Mouse (Mus musculus): Measurements from ENCODE around the gene Rft1. TPM values are rescaled to one million over a fixed set of nuclear protein-coding genes. Genes with fewer than 3 reads are reported as not detected.
A peak's percentile ranks its signal among the peaks of the same experiment; 100 is the strongest.

Gene Rft1
- total RNA-seq, 2 experiments from 2014 or later = 11.0 to 12.4 TPM

DNA sequence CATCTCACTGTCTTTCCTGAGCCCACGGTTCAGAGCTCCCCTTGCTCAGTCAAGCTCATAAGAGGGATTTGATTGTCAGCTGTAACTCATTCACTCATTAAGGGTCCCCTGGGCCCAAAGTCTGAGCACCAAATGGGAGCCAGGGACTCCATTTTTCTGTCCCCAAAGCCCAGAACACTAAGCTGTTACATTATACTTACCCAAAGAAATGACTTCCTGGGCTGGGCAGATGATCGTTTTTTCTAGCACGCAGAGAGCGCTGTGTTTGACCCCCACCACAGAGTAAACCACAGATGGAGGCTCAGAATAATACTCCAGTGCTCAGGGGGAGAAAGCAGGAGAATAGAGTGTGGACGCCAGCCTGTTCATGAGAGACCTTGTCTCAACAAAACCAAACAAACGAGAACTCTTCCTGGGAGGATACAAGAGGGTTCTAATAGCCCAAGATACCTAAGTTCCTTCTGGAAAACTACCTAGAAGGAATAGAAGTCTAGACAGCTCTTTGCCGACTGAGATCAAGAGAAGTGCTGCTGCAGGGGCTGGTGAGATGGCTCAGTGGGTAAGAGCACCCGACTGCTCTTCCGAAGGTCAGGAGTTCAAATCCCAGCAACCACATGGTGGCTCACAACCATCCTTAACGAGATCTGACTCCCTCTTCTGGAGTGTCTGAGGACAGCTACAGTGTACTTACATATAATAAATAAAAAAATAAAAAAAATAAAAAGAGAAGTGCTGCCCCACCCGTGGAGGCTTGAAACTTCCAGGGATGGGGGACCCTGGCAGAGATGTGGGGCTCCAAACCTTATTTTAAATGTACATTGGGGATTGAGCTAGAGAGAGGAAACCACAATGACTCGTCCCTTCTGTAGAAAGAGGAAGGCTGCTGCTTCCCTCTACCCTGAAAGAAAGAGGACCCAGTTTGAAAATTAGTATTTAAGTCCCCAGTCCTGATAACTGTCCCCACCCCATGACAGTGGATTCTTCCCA lies 27.1 kb upstream of the Rft1 start:
- intact Hi-C loops (cut with DNase I) = loop anchor here (5.0 kb wide), 1 partner anchor 35 kb away; no protein-coding TSS in a partner anchor

GRCm38 (mm10) chr14:30628235-30628634 lies 25.9 kb upstream of the Rft1 start:
- intact Hi-C loops (cut with DNase I) = loop anchor here (5.0 kb wide), 1 partner anchor 36 kb away; no protein-coding TSS in a partner anchor
- no peak for DNase-seq (ENCODE audit: low spot score in 2 of 2)

More for the DNA sequence above, 27.1 kb upstream of the Rft1 start:
- DNase-seq (ENCODE audit: low spot score in 2 of 2) = no peak

DNA sequence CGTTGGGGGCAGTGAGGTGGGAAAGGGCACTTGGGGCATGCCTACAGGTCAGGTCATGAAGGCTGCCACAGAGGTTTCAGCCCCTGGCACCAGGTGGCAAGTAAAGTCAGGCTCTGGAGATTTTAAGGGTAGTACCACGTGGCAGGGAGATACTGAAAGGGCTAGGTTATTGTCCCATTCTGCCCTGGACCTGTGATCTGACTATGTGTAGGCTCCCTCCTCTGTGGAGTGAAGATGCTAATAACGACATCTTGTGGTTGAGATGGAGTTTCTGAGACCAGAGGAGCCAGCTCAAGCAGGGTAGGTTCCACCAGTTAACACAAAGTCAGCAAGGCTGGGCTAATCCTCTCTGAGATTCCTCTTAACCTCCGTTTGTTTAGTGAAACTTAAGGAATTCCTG lies 24.3 kb upstream of the Rft1 start:
- intact Hi-C loops (cut with DNase I) = loop anchor here (5.0 kb wide), 1 partner anchor 38 kb away; no protein-coding TSS in a partner anchor

GRCm38 (mm10) chr14:30630811-30631576 lies 23.2 kb upstream of the Rft1 start:
- peak in 1 of 2 experiments; percentile 34 for DNase-seq (ENCODE audit: low spot score in 2 of 2)
- intact Hi-C loops (cut with DNase I) = no loop called here

More for the DNA sequence above, 24.3 kb upstream of the Rft1 start:
- DNase-seq (ENCODE audit: low spot score in 2 of 2) = no peak

DNA sequence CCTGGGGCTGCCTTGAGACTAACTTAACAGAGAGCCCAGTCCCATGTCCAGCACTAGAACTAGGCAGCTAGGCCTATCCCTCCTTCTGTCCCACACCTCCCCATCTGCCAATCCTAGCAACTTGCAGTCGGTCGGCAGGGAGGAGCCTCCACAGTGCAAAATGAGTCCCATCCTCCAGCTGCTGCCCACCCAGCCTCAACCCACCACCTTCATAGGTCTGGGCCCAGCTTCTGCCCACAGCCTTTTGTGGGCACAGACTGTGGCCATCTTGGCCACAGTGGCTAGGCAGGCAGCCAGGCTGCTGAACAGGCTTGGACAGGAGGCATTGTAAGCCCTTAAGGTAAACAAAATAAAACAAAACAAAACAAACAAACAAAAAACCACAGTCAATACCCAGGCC lies 22.3 kb upstream of the Rft1 start:
- DNase-seq (ENCODE audit: low spot score in 2 of 2) = no peak
- intact Hi-C loops (cut with DNase I) = no loop called here

DNA sequence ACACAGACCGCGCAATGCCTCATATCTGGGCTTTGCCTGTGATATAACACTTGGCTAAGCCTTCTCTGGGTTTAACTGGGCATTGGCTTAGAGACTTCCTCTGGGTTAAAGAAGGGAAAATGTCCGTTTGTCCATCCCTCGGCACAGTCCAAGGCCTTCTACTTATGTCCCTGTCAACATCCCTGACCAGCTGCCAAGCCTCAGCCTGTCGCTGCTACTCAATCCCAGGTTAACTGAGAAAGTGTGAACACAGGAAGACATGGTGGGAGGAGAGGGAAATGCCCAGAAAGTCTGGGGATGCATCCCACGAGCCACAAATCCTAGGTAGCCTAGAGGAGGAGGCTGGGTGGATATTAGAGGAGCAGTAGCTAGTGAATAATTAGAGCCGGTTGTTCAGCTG lies 20.5 kb upstream of the Rft1 start:
- DNase-seq (ENCODE audit: low spot score in 2 of 2) = no peak
- intact Hi-C loops (cut with DNase I) = no loop called here

DNA sequence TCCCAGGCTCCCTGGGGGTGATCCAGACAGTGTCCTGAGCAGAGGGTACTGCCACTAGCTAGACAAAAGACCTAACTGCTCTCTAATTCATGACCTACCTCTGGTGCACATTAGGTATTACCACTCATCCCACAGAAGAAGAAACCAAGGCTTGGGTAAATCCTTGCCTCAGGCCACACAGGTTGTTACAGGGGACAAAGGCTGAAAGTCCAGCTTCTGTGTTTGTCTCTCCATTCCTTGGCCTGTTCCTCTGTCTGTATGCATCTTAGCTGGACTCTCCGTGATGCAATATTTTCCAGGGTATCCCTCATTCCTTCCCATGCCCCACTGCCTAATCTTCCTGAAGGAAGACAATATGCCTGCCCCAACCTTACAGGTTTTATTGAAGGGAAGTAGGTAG lies 19.7 kb upstream of the Rft1 start:
- DNase-seq (ENCODE audit: low spot score in 2 of 2) = no peak
- intact Hi-C loops (cut with DNase I) = no loop called here

GRCm38 (mm10) chr14:30635219-30635910 lies 18.8 kb upstream of the Rft1 start:
- DNase-seq (ENCODE audit: low spot score in 2 of 2) = no peak
- intact Hi-C loops (cut with DNase I) = no loop called here

- intact Hi-C loops (cut with DNase I) = no loop called here
- no peak for DNase-seq (ENCODE audit: low spot score in 2 of 2)
These were observed 17.7 kb upstream of the Rft1 start for GRCm38 (mm10) chr14:30636499-30636898.

- no peak for DNase-seq (ENCODE audit: low spot score in 2 of 2)
- intact Hi-C loops (cut with DNase I) = no loop called here
These were observed 17.1 kb upstream of the Rft1 start for GRCm38 (mm10) chr14:30637087-30637486.

- no peak for DNase-seq (ENCODE audit: low spot score in 2 of 2)
- intact Hi-C loops (cut with DNase I) = no loop called here
These were observed 16.2 kb upstream of the Rft1 start for GRCm38 (mm10) chr14:30638009-30638408.

DNA sequence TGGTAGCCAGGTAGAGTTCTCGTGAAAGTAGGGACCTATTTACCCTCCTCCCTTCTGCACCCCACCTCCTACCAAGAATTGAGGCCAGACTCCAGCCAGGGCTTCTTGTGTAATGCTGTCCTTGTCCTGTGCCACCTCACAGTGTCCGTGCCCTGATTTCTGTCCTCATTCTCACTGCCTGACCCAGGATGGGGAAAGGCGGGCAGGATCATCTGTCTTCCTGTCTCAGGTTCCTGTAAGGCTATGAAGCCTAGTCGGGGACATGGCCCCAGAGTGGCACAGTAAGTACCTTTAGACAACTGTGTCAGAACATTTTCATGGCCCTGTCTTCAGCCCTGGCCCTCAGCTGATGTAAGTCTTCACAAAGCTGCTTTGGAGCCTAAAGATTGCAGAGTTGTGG lies 15.5 kb upstream of the Rft1 start:
- DNase-seq (ENCODE audit: low spot score in 2 of 2) = no peak
- intact Hi-C loops (cut with DNase I) = no loop called here

DNA sequence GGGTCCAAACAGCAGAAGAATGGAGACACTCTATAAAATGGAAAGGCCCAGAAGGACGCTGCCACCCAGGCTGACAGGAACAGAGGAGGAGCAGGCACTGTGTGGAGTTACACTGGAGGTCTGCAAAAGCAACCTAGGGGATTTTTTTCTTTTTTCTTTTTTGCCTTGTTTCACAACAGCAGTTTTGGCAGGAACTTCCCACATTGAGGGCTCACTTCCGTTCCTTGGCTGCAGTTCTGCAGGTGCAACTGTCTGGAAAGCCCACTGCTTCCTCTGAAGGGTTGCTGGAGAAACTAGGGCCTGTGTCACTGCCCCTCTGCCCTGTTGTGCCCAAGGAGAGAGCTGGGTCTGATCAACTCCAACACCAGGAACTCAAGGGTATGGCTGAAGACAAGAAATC lies 12.4 kb upstream of the Rft1 start:
- intact Hi-C loops (cut with DNase I) = no loop called here

DNA sequence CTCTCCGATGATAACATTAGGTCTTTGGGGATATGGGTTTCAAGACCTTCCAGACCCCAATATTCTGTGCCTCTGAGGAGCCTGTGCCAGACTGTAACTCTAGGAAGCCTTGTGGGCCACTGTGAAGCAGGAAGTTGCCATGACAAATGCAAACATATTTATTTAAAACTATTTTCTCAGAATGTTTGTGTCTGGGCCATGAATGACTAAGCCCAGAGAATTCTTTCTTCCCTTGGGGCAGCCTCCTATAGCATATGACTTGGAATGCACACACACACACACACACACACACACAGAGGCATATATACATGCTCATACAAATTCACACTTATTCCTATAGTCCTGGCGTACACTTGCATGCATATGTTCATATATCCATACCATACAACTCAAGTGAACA lies 10.1 kb upstream of the Rft1 start:
- intact Hi-C loops (cut with DNase I) = no loop called here

More for the DNA sequence above, 12.4 kb upstream of the Rft1 start:
- DNase-seq (ENCODE audit: low spot score in 2 of 2) = no peak

GRCm38 (mm10) chr14:30645066-30645465 lies 9.1 kb upstream of the Rft1 start:
- DNase-seq (ENCODE audit: low spot score in 2 of 2) = no peak
- intact Hi-C loops (cut with DNase I) = no loop called here

More for the DNA sequence above, 10.1 kb upstream of the Rft1 start:
- no peak for DNase-seq (ENCODE audit: low spot score in 2 of 2)

DNA sequence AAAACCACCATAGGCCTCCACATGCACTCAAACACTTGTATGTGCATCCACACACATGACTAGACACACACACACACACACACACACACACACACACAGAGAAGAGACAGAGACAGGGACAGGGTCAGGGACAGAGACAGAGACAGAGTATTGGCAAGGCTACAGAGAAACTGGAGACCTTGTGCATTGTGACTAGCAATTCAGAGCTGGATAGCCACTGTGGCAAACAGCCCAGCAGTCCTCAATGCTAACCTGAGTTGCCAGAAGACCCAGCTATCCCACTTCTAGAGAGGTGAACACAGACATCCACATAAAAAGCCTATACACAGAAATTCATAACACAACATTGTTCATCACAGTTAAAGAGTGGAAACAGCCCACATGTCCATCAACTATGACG lies 7.7 kb upstream of the Rft1 start:
- intact Hi-C loops (cut with DNase I) = no loop called here
- DNase-seq (ENCODE audit: low spot score in 2 of 2) = no peak

DNA sequence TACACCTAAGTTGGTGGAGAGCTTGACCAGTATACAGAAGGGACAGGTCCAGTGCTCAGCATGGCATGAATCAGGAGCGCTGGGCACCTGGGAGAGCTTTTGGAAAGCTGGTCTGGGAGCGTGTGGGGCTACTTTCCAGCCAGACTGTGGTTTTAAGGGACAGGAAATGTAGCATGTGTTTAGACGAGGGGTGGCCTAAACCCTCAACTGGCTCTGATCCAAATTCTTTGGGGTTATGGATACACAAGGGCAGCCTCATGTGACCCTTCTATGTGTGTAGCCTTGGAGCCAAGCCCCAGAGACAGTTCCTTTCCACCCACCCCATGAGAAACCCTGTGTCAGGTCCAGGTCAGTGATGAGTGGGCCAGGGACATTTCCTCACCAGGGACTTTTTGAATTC lies 5.7 kb upstream of the Rft1 start:
- intact Hi-C loops (cut with DNase I) = no loop called here
- DNase-seq (ENCODE audit: low spot score in 2 of 2) = no peak

GRCm38 (mm10) chr14:30649745-30650144 lies 4.4 kb upstream of the Rft1 start:
- intact Hi-C loops (cut with DNase I) = loop anchor here (5.0 kb wide), 1 partner anchor 57 kb away; no protein-coding TSS in a partner anchor
- DNase-seq (ENCODE audit: low spot score in 2 of 2) = peak in 1 of 2 experiments; percentile 39

DNA sequence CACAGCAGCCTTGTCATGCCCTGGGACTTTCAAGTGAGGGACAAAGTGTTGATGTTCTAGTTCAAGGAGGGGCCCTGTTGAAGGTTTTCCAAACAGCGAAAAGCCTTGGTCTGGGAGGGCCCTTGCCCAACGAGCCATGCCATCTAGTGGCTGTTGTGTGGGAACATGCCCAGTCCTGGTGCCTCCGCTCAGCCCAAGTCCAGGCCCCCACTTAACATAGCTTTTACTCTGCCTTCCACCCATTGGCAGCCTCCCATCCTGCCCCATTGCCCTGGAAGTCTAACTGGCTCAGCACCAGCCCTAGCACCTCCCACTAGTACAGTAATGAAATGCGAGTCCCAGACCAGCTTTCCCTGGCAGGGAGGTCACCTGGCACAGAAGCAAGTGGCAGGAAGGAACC lies 3.2 kb upstream of the Rft1 start:
- intact Hi-C loops (cut with DNase I) = loop anchor here (5.0 kb wide), 1 partner anchor 59 kb away; no protein-coding TSS in a partner anchor
- DNase-seq (ENCODE audit: low spot score in 2 of 2) = peak; percentile 62 to 73

All from left cerebral cortex, postnatal 14 days (tissue).